Mouse (Mus musculus) lung, adult 2 months (tissue): Measurements from ENCODE around the gene Duoxa2.

Experiments
- CTCF ChIP-seq: fragments of 200-500 bp; IDR thresholded peaks from 2 replicates; pipeline ENCODE4 v1.5.1; 2011; ENCODE audit warnings: mild to moderate bottlenecking, low read length, control low read depth; ENCODE audit not compliant: insufficient read depth
- POLR2A ChIP-seq: fragments of 200-500 bp; IDR thresholded peaks from 2 replicates; pipeline ENCODE4 v1.6.1; 2011; ENCODE audit warnings: low read depth, mild to moderate bottlenecking, control low read depth, low read length, borderline replicate concordance; ENCODE audit errors: extremely low read depth

DNA sequence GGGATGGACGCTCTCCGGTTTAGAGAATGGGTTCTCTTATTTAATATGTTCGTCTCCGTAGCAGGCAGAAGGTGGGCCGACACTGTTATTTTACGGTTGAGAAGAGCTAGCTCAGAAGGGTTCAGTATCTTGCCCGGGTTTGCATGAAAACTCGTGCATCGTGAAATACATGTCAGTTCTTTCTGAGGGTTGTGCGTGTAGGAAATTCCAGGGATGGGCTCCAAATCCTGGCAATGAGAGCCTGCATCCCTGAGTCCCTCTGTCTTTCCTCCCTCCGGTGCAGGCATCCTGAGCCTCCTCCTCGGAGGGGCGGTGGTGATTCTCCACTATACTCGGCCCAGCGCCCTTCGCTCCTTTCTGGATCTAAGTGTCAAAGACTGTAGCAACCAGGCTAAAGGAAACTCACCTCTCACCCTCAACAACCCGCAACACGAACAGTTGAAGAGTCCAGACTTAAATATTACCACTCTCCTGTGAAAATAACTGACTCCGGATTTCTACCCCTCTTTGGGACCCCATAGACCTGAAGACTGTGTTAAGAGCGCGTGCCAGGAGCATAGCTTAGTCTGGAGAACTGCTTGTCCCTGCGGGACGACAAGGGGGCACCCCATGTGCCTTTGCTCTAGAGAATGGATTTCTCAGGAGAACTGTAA lies 3.3 kb downstream of the Duoxa2 start:
- TF ChIP-seq POLR2A (no peak), CTCF (no peak)
